Mouse (Mus musculus) heart, adult 11 months (tissue): ENCODE data around the gene Gm9945.

ENCODE experiments used
- DNase-seq: peaks from one replicate; pipeline ENCODE4 v3.0.0; 2022

The Gm9945 gene

DNA sequence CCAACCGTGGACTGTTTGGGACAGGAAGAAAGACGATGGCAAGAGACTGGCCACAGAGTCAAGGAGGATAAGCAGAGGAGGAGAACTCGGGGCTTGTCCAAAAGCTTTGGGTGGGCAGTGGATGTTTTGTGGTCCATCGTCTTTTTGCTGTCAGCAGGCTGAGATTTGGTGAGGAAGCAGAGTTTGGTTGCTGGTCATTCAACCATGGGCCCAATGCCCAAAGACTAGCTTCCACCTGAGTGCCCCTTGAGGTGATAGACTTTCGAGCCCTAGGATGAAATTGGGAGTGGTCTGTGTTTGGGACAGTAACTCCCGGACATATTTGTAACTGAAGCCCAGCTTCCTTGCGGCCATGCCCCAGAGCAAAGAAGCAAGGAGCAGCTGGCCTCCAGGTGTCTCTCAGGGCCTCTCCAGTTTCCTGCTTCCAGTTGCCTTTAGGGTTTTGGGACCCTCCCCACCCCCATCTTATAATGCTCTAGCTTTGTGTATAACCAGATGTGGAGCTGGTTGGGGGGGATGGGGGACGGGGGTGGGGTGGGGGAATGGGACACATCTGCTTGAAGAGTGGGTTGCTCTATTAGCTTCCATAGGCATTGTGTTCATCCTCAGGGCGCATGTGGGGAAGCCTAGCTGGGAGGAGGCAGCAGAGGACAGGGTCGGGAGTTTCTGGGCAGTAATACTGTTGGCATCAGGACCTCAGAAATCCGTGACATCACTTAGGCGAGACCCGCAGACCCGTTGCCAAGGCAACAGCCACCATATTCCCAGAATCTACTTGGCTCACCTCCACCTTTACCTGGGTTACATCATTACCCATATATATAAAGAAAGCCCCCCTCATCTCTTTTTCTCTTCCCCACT, 43.8 kb downstream of the Gm9945 start:
- DNase-seq: no peak

DNA sequence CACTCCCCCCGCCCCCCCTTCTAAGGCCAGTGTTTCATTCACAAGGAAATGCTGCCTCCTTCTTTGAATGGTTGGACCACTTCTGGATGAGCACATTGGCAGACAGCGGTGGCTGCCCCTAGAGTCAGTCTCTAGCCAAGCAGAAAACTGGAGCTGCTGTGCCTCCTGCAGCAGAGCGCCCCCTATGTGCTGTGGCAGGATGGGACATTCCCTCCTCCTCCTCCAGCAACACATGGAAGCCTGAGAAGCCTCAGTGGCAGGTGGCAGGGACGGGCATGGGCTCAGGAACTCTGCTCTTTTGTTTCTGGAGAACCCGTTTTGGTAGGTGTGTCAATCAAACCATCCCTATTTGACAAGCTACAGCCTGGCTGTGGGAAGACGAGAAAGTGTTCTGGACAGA, 44.9 kb downstream of the Gm9945 start:
- no peak for DNase-seq

DNA sequence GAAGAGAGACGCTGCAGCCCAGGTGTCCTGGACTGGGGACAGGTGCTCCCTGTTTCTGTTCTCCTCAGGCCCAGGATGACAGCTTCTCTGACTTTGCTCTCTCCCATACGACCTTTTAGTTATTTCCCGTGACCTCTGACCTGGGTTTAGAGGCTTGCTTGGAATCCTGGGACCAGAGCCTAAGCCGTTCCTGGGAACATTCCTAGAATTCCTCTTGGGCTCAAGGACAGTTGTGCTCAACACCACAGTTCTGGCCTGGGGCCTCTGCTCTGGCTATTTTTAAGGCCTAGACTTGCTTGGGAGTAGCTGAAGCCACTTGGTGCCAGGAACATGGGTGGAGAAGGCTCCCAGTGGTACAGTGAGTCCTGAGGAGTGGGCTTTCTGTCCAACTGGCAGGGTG, 45.5 kb downstream of the Gm9945 start:
- DNase-seq: peak; percentile 97

DNA sequence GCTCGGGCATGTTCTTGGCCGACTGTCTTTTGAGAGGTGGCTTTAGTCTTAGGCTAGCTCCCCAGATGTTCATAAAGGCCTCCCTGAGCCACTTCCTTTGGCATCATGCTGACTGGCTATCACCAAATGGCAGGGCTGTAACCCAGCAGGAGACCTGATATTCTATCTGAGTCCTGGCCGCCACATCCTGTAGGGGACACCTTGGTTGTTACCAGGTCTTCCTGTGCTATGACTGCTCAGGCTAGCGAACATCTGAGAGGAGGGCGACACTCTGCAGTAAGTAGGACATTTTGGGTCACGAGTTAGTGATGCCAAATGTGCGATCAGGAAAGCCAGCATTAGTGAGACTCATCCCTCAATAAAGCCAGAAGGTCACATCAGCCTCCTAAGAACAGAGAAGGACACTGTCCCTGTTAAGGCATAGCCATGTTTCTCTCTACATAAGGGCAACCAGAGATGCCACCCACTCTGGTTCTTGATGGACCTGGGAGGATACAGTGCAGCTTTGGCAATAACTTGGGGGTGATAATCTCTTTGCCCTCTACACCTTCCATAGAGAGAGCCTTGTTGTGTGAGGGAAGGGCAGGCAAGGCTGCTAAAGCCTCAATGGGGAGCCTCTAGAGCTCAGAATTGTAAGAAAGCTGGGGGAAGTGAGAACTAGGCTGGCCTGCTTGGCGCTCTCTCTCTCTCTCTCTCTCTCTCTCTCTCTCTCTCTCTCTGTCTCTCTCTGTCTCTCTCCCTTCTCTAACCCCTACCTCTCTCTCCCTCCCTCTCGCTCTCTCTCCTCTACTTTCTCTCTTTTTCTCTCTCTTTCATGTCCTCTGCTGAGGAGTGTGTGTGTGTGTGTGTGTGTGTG, 48.7 kb downstream of the Gm9945 start:
- no peak for DNase-seq

DNA sequence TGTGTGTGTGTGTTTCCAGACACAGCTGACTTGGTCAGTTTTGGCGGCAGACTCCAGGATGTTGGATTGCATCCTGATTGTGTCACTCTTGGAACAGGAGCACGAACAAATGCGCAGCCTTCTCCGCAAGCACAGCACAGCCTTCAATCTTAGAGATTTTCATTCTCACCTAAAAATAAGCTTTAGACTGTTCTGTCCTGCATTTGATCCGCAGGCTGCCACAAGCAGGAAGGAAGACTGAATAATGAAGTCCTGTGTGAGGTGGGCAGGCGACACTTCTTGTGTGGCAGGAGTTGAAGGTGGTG, 49.2 kb downstream of the Gm9945 start:
- peak; percentile 97 for DNase-seq

DNA sequence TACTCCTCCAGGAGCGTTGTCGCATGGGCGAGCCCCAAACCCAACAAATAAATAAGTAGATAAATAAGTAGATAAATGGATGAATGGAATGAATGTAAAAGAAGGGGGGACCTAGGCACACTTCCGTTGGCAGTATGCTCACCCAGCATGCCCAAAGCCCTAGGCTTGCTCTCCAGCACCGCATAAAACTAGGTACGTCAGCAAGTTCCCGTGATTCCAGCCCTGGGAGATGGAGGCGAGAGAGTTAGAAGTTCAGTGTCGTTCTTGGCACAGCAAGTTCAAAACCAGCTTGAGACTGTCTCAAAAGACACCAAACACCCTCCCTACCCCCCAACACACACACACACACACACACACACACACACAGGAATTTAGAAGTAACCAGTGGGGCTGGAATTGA, 50.0 kb downstream of the Gm9945 start:
- DNase-seq: no peak
